Mouse (Mus musculus) liver, postnatal 0 days (tissue): Measurements from ENCODE around the gene Lpcat3.

Source experiments
- CTCF ChIP-seq: sonication (generic); IDR thresholded peaks from 2 replicates; pipeline ENCODE4 v1.5.1; 2016; ENCODE audit warnings: antibody characterized with exemption, low read depth
- EP300 ChIP-seq: IDR thresholded peaks from 2 replicates; pipeline ENCODE4 v1.6.1; 2016; ENCODE audit warnings: antibody characterized with exemption, low read depth, mild to moderate bottlenecking

DNA sequence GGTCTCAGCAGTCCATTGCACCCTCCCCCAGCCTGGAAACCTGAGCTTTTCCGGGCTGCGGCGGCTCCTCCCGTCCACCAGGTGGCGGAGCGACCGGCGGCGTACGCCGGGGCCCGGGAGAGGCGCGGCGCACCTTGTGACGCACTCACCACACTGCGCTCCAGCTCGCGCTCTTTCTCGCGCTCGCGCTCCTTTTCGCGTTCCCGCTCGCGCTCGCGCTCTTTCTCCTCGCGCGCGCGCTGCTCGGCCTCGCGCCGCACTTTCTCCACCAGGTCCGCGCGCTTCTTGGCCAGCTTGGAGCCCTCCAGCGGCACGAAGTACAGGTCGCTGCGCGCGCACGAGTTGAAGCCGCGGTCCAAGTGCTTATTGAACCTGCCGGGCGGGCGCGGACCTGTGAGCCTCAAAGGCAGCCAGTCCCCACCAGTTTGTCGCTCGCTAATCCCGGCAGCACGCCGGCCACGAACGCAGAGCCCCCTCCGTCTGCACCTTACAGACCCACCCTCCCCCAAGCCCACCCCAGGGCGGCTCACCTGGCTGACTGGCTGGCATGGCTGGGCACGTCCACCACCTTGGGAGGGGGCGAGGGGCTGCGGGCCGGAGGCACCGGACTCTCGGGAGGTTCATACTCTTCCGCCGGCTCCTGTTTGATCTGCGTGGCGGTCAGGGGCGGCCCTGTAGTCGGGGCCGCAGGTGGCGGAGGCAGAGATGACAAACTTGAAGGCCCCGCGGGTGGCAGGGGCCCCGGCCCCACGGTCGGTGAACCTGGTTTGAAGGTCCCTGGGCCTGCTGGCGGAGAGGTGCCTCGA is 82.9 kb downstream of the Lpcat3 start:
- TF ChIP-seq EP300 (no peak), CTCF (peak; percentile 96)
